Mouse (Mus musculus) hindbrain, embryonic 14.5 days (tissue): Measurements from ENCODE around the gene Knop1. TPM values are rescaled to one million over a fixed set of nuclear protein-coding genes. Genes with fewer than 3 reads are reported as not detected.

Source experiments
- ATAC-seq: fragments of 200-750 bp; cut with Nextera tagmentation; 2 replicates; pipeline ENCODE4 v1.8.0; 2017; ENCODE audit warnings: moderate number of reproducible peaks, mild to moderate bottlenecking, moderate TSS enrichment, moderate library complexity; ENCODE audit not compliant: low FRiP score
- DNase-seq: peaks from one replicate; pipeline ENCODE4 v3.0.0-alpha.2; 2015; ENCODE audit warnings: low spot score
- H3K27ac ChIP-seq: fragments of 300-500 bp; sonication (generic); 2 replicates; pipeline ENCODE4 v1.5.1; 2014; ENCODE audit warnings: mild to moderate bottlenecking, moderate library complexity
- H3K27me3 ChIP-seq: fragments of 300-500 bp; sonication (generic); 2 replicates; pipeline ENCODE4 v1.6.1; 2014; ENCODE audit warnings: mild to moderate bottlenecking, low read length, mixed read lengths; ENCODE audit not compliant: control insufficient read depth, insufficient read depth
- H3K36me3 ChIP-seq: fragments of 300-500 bp; sonication (generic); replicated peaks from 2 replicates; pipeline ENCODE4 v1.6.1; 2014; ENCODE audit not compliant: control insufficient read depth, insufficient read depth
- H3K4me1 ChIP-seq: fragments of 300-500 bp; sonication (generic); replicated peaks from 2 replicates; pipeline ENCODE4 v1.6.1; 2014; ENCODE audit warnings: antibody characterized with exemption, low read length, mixed read lengths; ENCODE audit not compliant: control insufficient read depth, insufficient read depth
- H3K4me2 ChIP-seq: fragments of 300-500 bp; sonication (generic); replicated peaks from 2 replicates; pipeline ENCODE4 v1.6.1; 2014; ENCODE audit warnings: mild to moderate bottlenecking, moderate library complexity
- H3K4me3 ChIP-seq: fragments of 300-500 bp; sonication (generic); replicated peaks from 2 replicates; pipeline ENCODE4 v1.5.1; 2014; ENCODE audit warnings: mild to moderate bottlenecking, low read length
- H3K9ac ChIP-seq: fragments of 300-500 bp; sonication (generic); 2 replicates; pipeline ENCODE4 v1.6.1; 2014
- H3K9me3 ChIP-seq: fragments of 300-500 bp; sonication (generic); 2 replicates; pipeline ENCODE4 v1.6.1; 2016; ENCODE audit warnings: low read length; ENCODE audit not compliant: control insufficient read depth
- WGBS: fragments of 180-500 bp; shearing (Covaris S2); extraction: QIAGEN DNeasy Blood & Tissue Kit; methylation state at CpG from one replicate; pipeline ENCODE4 v1.1.7; 2014; 5-methylcytosine and 5-hydroxymethylcytosine counted together
- polyA plus RNA-seq: library from polyadenylated mRNA; unstranded; fragments of >200 nt; fragmentation: Nextera tagmentation; extraction: Ambion mirVana; gene quantifications from 2 replicates; pipeline ENCODE4 v1.2.1, GENCODE M21; 2014

The Knop1 gene
- polyA plus RNA-seq, 1 experiment from 2014 or later: 64.8 TPM

DNA sequence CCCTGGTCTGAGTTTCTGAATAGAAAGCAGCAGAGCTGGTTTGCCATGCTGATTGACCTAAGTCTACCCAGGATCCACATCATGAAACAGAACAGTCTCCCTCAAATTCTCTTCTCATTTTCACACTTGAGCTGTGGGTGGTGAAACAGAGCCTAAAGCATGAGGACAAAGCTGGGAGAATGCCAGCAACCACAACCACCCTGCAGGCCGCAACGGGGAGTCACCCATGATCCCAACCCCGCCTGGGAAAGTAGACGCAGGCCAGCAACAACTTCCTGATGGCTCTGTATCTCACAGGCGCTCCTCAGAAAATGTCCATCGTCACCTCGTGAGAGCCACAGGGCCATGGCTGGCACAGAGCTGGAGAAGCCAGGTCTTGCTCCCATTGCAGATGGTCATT is 4.5 kb downstream of the Knop1 start:
- no peak overlapping the region for H3K9ac ChIP-seq
- no peak overlapping the region for H3K27ac ChIP-seq
- no peak overlapping the region for H3K4me2 ChIP-seq
- WGBS: 96% methylated on average over 7 of the region's 7 CpGs
- no peaks in the 10 kb centered on the region for H3K27me3 ChIP-seq
- peaks cover 67% of the 10 kb centered on the region for H3K36me3 ChIP-seq
- H3K4me3 ChIP-seq: no peak overlapping the region
- ATAC-seq (no peak), DNase-seq (no peak)
- peaks cover 10% of the 10 kb centered on the region for H3K4me1 ChIP-seq
- no peaks in the 10 kb centered on the region for H3K9me3 ChIP-seq

DNA sequence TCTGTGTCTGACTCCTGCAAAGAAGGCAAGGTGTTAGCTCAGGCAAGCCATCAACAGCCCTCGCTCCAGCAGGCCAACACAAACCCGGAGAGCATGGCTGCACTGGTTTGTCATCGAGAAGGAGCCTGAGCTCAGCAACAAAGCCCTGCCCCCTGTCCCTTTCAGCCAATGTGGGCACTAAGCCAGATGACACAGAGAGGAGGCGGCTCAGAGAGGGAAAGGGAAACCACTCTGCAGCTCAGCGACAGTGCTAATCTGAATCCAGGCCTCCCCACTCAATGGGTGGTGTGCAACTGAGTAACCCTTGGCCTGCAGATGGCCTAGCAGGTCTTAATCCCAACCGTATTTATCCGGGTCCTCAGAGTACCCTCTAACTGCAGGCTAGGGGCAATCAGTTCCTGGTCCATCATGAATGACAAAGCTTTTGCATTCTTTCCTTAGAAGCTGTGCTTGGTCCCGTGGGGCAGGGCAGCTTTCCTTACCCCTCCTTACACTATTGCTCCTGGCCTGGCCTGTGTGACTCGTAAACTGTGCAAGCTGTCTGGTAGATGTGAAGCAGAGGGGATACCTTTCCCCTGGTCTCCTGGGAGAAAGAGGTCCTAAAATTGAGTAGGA is 5.3 kb downstream of the Knop1 start:
- Histone ChIP-seq H3K36me3 (peaks cover 75% of the 10 kb centered on the region), H3K27me3 (no peaks in the 10 kb centered on the region), H3K27ac (no peak overlapping the region), H3K4me1 (peaks cover 6% of the 10 kb centered on the region), H3K9me3 (no peaks in the 10 kb centered on the region), H3K9ac (no peak overlapping the region), H3K4me2 (no peak overlapping the region), H3K4me3 (no peak overlapping the region)
- 77% methylated on average over 9 of the region's 9 CpGs for WGBS
- DNase-seq (no peak), ATAC-seq (no peak)

- DNase-seq: no peak
- Histone ChIP-seq H3K36me3 (peaks cover 86% of the 10 kb centered on the region), H3K9ac (no peak overlapping the region), H3K9me3 (no peaks in the 10 kb centered on the region), H3K27ac (no peak overlapping the region), H3K4me1 (peaks cover 3% of the 10 kb centered on the region), H3K4me2 (no peak overlapping the region), H3K27me3 (no peaks in the 10 kb centered on the region), H3K4me3 (no peak overlapping the region)
- 88% methylated on average over 5 of the region's 5 CpGs for WGBS
- ATAC-seq: no peak
Measured at GRCm38 (mm10) chr7:118849543-118850250, 6.4 kb downstream of the Knop1 start.

- DNase-seq (no peak), ATAC-seq (no peak)
- no peaks in the 10 kb centered on the region for H3K4me1 ChIP-seq
- H3K4me2 ChIP-seq: no peak overlapping the region
- no peaks in the 10 kb centered on the region for H3K27me3 ChIP-seq
- no peaks in the 10 kb centered on the region for H3K9me3 ChIP-seq
- H3K27ac ChIP-seq: no peak overlapping the region
- H3K4me3 ChIP-seq: no peak overlapping the region
- H3K9ac ChIP-seq: no peak overlapping the region
- peaks cover 95% of the 10 kb centered on the region for H3K36me3 ChIP-seq
- 92% methylated on average over 10 of the region's 10 CpGs for WGBS
Measured at GRCm38 (mm10) chr7:118848796-118849195, 7.3 kb downstream of the Knop1 start.

GRCm38 (mm10) chr7:118846329-118846728 is 9.7 kb downstream of the Knop1 start:
- Histone ChIP-seq H3K27ac (no peak overlapping the region), H3K9me3 (no peaks in the 10 kb centered on the region), H3K9ac (no peak overlapping the region), H3K36me3 (peaks cover 100% of the 10 kb centered on the region), H3K27me3 (no peaks in the 10 kb centered on the region), H3K4me2 (no peak overlapping the region), H3K4me3 (no peak overlapping the region), H3K4me1 (no peaks in the 10 kb centered on the region)
- no peak for ATAC-seq
- no peak for DNase-seq
- 91% methylated on average over 4 of the region's 4 CpGs for WGBS

DNA sequence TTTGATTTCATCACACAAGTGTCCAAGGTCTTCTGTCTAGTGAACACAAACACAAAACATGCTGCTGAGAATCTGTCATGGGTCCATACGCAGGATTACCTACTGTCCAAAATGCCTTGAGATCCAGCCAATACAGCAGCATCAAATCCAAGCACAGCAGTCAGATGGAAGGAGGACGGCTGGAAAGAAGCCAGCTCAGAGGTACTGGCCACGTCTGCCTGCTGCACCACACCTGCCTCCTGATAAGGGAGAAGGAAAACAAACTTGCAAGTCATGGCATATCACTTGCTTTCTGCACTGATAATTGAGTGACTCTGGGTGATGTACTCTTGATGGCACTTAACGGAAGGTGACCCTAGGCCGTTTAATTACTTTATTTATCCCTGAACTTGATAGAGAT is 10.9 kb downstream of the Knop1 start:
- no peaks in the 10 kb centered on the region for H3K27me3 ChIP-seq
- no peak overlapping the region for H3K9ac ChIP-seq
- no peak overlapping the region for H3K27ac ChIP-seq
- no peak overlapping the region for H3K4me3 ChIP-seq
- H3K9me3 ChIP-seq: no peaks in the 10 kb centered on the region
- H3K36me3 ChIP-seq: peaks cover 100% of the 10 kb centered on the region
- 95% methylated on average over 5 of the region's 5 CpGs for WGBS
- H3K4me2 ChIP-seq: no peak overlapping the region
- ATAC-seq (no peak), DNase-seq (no peak)
- H3K4me1 ChIP-seq: no peaks in the 10 kb centered on the region

GRCm38 (mm10) chr7:118842938-118843337 is 13.1 kb downstream of the Knop1 start:
- no peaks in the 10 kb centered on the region for H3K27me3 ChIP-seq
- DNase-seq: no peak
- ATAC-seq: no peak
- WGBS: 81% methylated on average over 4 of the region's 4 CpGs
- H3K36me3 ChIP-seq: peaks cover 99% of the 10 kb centered on the region
- no peak overlapping the region for H3K4me2 ChIP-seq
- H3K4me3 ChIP-seq: no peak overlapping the region
- H3K9ac ChIP-seq: no peak overlapping the region
- H3K9me3 ChIP-seq: no peaks in the 10 kb centered on the region
- H3K27ac ChIP-seq: no peak overlapping the region
- no peaks in the 10 kb centered on the region for H3K4me1 ChIP-seq

DNA sequence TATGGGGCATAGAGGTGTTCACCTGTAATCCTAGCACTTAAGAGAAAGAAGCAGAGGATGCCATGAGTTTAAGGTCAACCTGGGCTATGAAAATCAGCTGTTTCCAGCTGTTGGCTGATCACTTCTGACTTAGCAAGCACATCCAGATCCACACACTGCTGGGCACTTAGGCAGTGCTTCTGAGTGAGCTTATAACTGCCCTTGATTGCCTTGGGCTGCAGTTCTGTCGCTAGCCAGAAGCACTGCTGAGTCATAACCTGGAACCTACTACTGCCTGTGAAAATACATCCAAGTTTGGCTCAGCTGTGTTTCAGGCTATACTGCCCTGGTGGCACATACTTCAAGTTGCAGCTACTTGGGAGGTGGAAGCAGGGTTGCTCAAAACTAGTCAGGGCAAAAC is 14.3 kb downstream of the Knop1 start:
- ATAC-seq: peak; percentile 57; the same call in 1 of the 2 replicates
- no peak overlapping the region for H3K27ac ChIP-seq
- WGBS: 71% methylated on average over 1 of the region's 1 CpGs

GRCm38 (mm10) chr7:118841030-118841745 is 14.9 kb downstream of the Knop1 start:
- ATAC-seq (no peak; the same call in 1 of the 2 replicates), DNase-seq (no peak)
- Histone ChIP-seq H3K4me1 (no peaks in the 10 kb centered on the region), H3K27me3 (no peaks in the 10 kb centered on the region), H3K4me2 (no peak overlapping the region), H3K9ac (no peak overlapping the region), H3K9me3 (no peaks in the 10 kb centered on the region), H3K36me3 (peaks cover 99% of the 10 kb centered on the region), H3K4me3 (no peak overlapping the region), H3K27ac (no peak overlapping the region)
- WGBS: 74% methylated on average over 8 of the region's 8 CpGs

More for the DNA sequence above, 14.3 kb downstream of the Knop1 start:
- H3K4me3 ChIP-seq: no peak overlapping the region
- H3K9ac ChIP-seq: no peak overlapping the region
- DNase-seq: no peak
- H3K36me3 ChIP-seq: peaks cover 99% of the 10 kb centered on the region
- no peaks in the 10 kb centered on the region for H3K4me1 ChIP-seq
- no peak overlapping the region for H3K4me2 ChIP-seq
- H3K9me3 ChIP-seq: no peaks in the 10 kb centered on the region
- H3K27me3 ChIP-seq: no peaks in the 10 kb centered on the region
